Comparison of ENCODE assay signal across 18 mouse cellular contexts in genomic region chr10:94382618-94383017, GRCm38 (mm10).
DNase-seq lines count a peak whose midpoint lies in the region; ATAC-seq and TF ChIP-seq lines count a peak whose summit lies in the region.
"Had no signal": no experiment of that assay in that cellular context is flagged by ENCODE, and none has a peak within 500 bp of the region (broad histone marks: within the 10 kb centered on the region; RNA-seq: fewer than 3 reads in every experiment).

No protein-coding gene starts in this region.

- H3K79me2 ChIP-seq in CH12.LX (replicated peaks; ENCODE audit: control insufficient read depth, extremely low read depth, insufficient read depth, poor library complexity, severe bottlenecking), result peaks cover 93% of the 10 kb centered on the region

- no peaks in the 10 kb centered on the region for H3K27me3 ChIP-seq in midbrain, embryonic 15.5 days (replicated peaks)
- H3K27me3 ChIP-seq in midbrain, embryonic 10.5 days (ENCODE audit: low read depth, poor library complexity, severe bottlenecking), result no peaks in the 10 kb centered on the region
- H3K27me3 ChIP-seq in CH12.LX (replicated peaks), result no peaks in the 10 kb centered on the region
- H3K27me3 ChIP-seq: embryonic facial prominence, embryonic 13.5 days; forebrain, embryonic 12.5 days; heart, embryonic 12.5 days; hindbrain, embryonic 15.5 days had no signal

- TF ChIP-seq RAD21 in CH12.LX (IDR thresholded peaks at IDR 0.05; ENCODE audit: low read depth, low read length), result no peak

- H3K27ac ChIP-seq in left cerebral cortex, adult 2 months, result peak overlapping the region; percentile 47; the same call in 1 of the 2 replicates
- H3K27ac ChIP-seq in midbrain, embryonic 15.5 days, result peak overlapping the region; percentile 14; the same call in 1 of the 2 replicates
- no peak overlapping the region for H3K27ac ChIP-seq in midbrain, embryonic 10.5 days (replicated peaks)
- peak overlapping the region; percentile 94 for H3K27ac ChIP-seq in CH12.LX (ENCODE audit: insufficient read depth, low read depth)
- H3K27ac ChIP-seq: embryonic facial prominence, embryonic 13.5 days; forebrain, embryonic 12.5 days; hindbrain, embryonic 15.5 days had no signal

- H3K4me1 ChIP-seq in midbrain, embryonic 15.5 days, result peaks cover 23% of the 10 kb centered on the region
- H3K4me1 ChIP-seq in midbrain, embryonic 10.5 days, result peaks cover 21% of the 10 kb centered on the region
- peaks cover 38 to 52% of the 10 kb centered on the region in 2 experiments for H3K4me1 ChIP-seq in CH12.LX (ENCODE audit: control insufficient read depth in 1 of 2, insufficient read depth in 2 of 2)

- peak; percentile 41; the same call in 1 of the 2 replicates for TF ChIP-seq EP300 in CH12.LX (IDR thresholded peaks at IDR 0.05; ENCODE audit: low read length)

- no peak overlapping the region for H3K9ac ChIP-seq in midbrain, embryonic 15.5 days
- peak overlapping the region; percentile 24; the same call in 1 of the 2 replicates for H3K9ac ChIP-seq in CH12.LX (ENCODE audit: insufficient read depth, low read depth)
- H3K9ac ChIP-seq: embryonic facial prominence, embryonic 13.5 days; forebrain, embryonic 12.5 days; heart, embryonic 12.5 days; hindbrain, embryonic 15.5 days had no signal

- TF ChIP-seq CTCF in left cerebral cortex, adult 2 months (IDR thresholded peaks at IDR 0.05), result no peak
- TF ChIP-seq CTCF in CH12.LX (conservative IDR thresholded peaks at IDR 0.05 in 1 of 2, IDR thresholded peaks at IDR 0.05 in 1 of 2; ENCODE audit: low read depth in 2 of 2, low read length in 2 of 2), result no peak
- TF ChIP-seq CTCF in brain, embryonic 14.5 days (IDR thresholded peaks at IDR 0.05; ENCODE audit: borderline replicate concordance, extremely low read depth, insufficient read depth, insufficient read length), result no peak

- 0 out of 2 replicates have a peak, but pooled peaks have one; percentile 12 for TF ChIP-seq POLR2A in CH12.LX (IDR thresholded peaks at IDR 0.05; ENCODE audit: low read depth, low read length)
- TF ChIP-seq POLR2A in brain, embryonic 14.5 days (IDR thresholded peaks at IDR 0.05; ENCODE audit: borderline replicate concordance, extremely low read depth, insufficient read depth, insufficient read length, poor library complexity, severe bottlenecking), result no peak

- no peak for DNase-seq in left cerebral cortex, adult 2 months (ENCODE audit: extremely low spot score in 1 of 2, low spot score in 2 of 2)
- no peak for DNase-seq in left cerebral cortex, adult 18-20 months (ENCODE audit: low spot score in 2 of 2)
- no peak for DNase-seq in midbrain, embryonic 10.5 days (ENCODE audit: low spot score)
- peak; percentile 59 for DNase-seq in CH12.LX (ENCODE audit: extremely low read depth)
- DNase-seq in brain, embryonic 14.5 days (ENCODE audit: low read depth), result peak; percentile 49
- DNase-seq: adrenal gland, adult 8-10 months; adrenal gland, postnatal 36 days; cerebellum, adult 11-12 months; cerebellum, adult 9-10 months; gastrocnemius, postnatal 14 days had no signal

- in situ Hi-C loops in CH12.LX (cut with MboI; ENCODE audit: low pct_ligation_motif_present, low pct_unique_long_range_greater_than_20kb, low sequenced_read_pairs), result no loop called here

- ATAC-seq in midbrain, embryonic 15.5 days (replicated peaks), result no peak
- no peak for ATAC-seq in granulocyte monocyte progenitor cell, adult 5-6 weeks (replicated peaks; ENCODE audit: poor library complexity, severe bottlenecking)
- ATAC-seq: forebrain, embryonic 16.5 days had no signal

- 56% methylated on average over 14 of the region's 14 CpGs for WGBS in midbrain, embryonic 15.5 days
- WGBS in midbrain, embryonic 10.5 days, result 91% methylated on average over 14 of the region's 14 CpGs

- H3K4me2 ChIP-seq in midbrain, embryonic 15.5 days, result no peak overlapping the region
- peak overlapping the region; percentile 77 for H3K4me2 ChIP-seq in CH12.LX (ENCODE audit: insufficient read depth, low read depth, poor library complexity, severe bottlenecking)
- H3K4me2 ChIP-seq: embryonic facial prominence, embryonic 13.5 days; forebrain, embryonic 12.5 days; heart, embryonic 12.5 days; hindbrain, embryonic 15.5 days had no signal

- H3K36me3 ChIP-seq in midbrain, embryonic 15.5 days (replicated peaks), result no peaks in the 10 kb centered on the region
- H3K36me3 ChIP-seq in midbrain, embryonic 10.5 days, result no peaks in the 10 kb centered on the region
- peaks cover 56 to 85% of the 10 kb centered on the region in 2 experiments for H3K36me3 ChIP-seq in CH12.LX (replicated peaks in 1 of 2; ENCODE audit: control insufficient read depth in 1 of 2, insufficient read depth in 1 of 2, low read length in 1 of 2)
- H3K36me3 ChIP-seq: embryonic facial prominence, embryonic 13.5 days; forebrain, embryonic 12.5 days; G1E; heart, embryonic 12.5 days; hindbrain, embryonic 15.5 days had no signal

- H3K9me3 ChIP-seq in midbrain, embryonic 15.5 days, result 0 out of 2 replicates have a peak, but pooled peaks cover 11% of the 10 kb centered on the region
- H3K9me3 ChIP-seq in midbrain, embryonic 10.5 days (replicated peaks), result peaks cover 22% of the 10 kb centered on the region
- peaks cover 21% of the 10 kb centered on the region for H3K9me3 ChIP-seq in CH12.LX (replicated peaks; ENCODE audit: low read length)
- H3K9me3 ChIP-seq: G1E had no signal

- H3K4me3 ChIP-seq in left cerebral cortex, adult 2 months, result no peak overlapping the region
- no peak overlapping the region for H3K4me3 ChIP-seq in midbrain, embryonic 15.5 days
- H3K4me3 ChIP-seq in midbrain, embryonic 10.5 days, result no peak overlapping the region
- peak overlapping the region in 2 of 3 experiments; percentile 4 to 7 for H3K4me3 ChIP-seq in CH12.LX (replicated peaks in 1 of 3; ENCODE audit: low read depth in 2 of 3, low read length in 2 of 3, poor library complexity in 1 of 3)
- H3K4me3 ChIP-seq: embryonic facial prominence, embryonic 13.5 days; forebrain, embryonic 12.5 days; heart, embryonic 12.5 days; hindbrain, embryonic 15.5 days had no signal

- dilution Hi-C loops in CH12.LX (cut with MboI; ENCODE audit: extremely low pct_ligation_motif_present, extremely low pct_unique_long_range_greater_than_20kb, low sequenced_read_pairs), result no loop called here

- intact Hi-C loops in left cerebral cortex, adult 2 months (cut with DNase I), result no loop called here

TF ChIP-seq in CH12.LX, 34 proteins besides CTCF, POLR2A, EP300 and RAD21 (continues in another document):
- no peak for TF ChIP-seq USF1 (IDR thresholded peaks at IDR 0.05; ENCODE audit: low read depth, low read length)
- TF ChIP-seq TCF12 (IDR thresholded peaks at IDR 0.05; ENCODE audit: low read depth, low read length), result no peak
- TF ChIP-seq JUND (conservative IDR thresholded peaks at IDR 0.05; ENCODE audit: low read depth, low read length), result no peak
- TF ChIP-seq ETS1 (conservative IDR thresholded peaks at IDR 0.05; ENCODE audit: low read depth, low read length), result peak; percentile 51
- peak; percentile 57 for TF ChIP-seq IRF4 (IDR thresholded peaks at IDR 0.05; ENCODE audit: low read depth, low read length)
- peak; percentile 55; the same call in 1 of the 2 replicates for TF ChIP-seq MAZ (IDR thresholded peaks at IDR 0.05; ENCODE audit: low read depth, low read length)
- no peak for TF ChIP-seq ZC3H11A (IDR thresholded peaks at IDR 0.05; ENCODE audit: low read depth, low read length)
- TF ChIP-seq MAX (IDR thresholded peaks at IDR 0.05; ENCODE audit: low read length), result peak; percentile 58; the same call in 1 of the 2 replicates
- 0 out of 2 replicates have a peak, but pooled peaks have one; percentile 32 for TF ChIP-seq ZMIZ1 (IDR thresholded peaks at IDR 0.05; ENCODE audit: low read depth, low read length)
- peak; percentile 62 for TF ChIP-seq BHLHE40 (IDR thresholded peaks at IDR 0.05; ENCODE audit: low read depth, low read length)
- peak; percentile 69; the same call in 1 of the 2 replicates for TF ChIP-seq MYC (IDR thresholded peaks at IDR 0.05; ENCODE audit: low read depth, low read length)
- peak; percentile 56; the same call in 1 of the 2 replicates for TF ChIP-seq MXI1 (IDR thresholded peaks at IDR 0.05; ENCODE audit: low read depth, low read length)
- TF ChIP-seq MEF2A (IDR thresholded peaks at IDR 0.05; ENCODE audit: borderline replicate concordance, low read depth, low read length), result 0 out of 2 replicates have a peak, but pooled peaks have one; percentile 37
- TF ChIP-seq E2F4 (IDR thresholded peaks at IDR 0.05; ENCODE audit: insufficient replicate concordance, low read depth, low read length), result no peak
- TF ChIP-seq TBP (conservative IDR thresholded peaks at IDR 0.05; ENCODE audit: low read depth, low read length), result no peak
- no peak for TF ChIP-seq GABPA (IDR thresholded peaks at IDR 0.05; ENCODE audit: insufficient replicate concordance, low read depth, low read length)
- no peak for TF ChIP-seq KAT2A (IDR thresholded peaks at IDR 0.05; ENCODE audit: insufficient replicate concordance, low read length)
- no peak for TF ChIP-seq CHD2 (IDR thresholded peaks at IDR 0.05; ENCODE audit: low read length)
- no peak for TF ChIP-seq PAX5 (IDR thresholded peaks at IDR 0.05; ENCODE audit: low read length)
- TF ChIP-seq SMC3 (IDR thresholded peaks at IDR 0.05; ENCODE audit: low read depth, low read length), result no peak
- TF ChIP-seq NELFE (IDR thresholded peaks at IDR 0.05; ENCODE audit: low read depth, low read length), result no peak
- 0 out of 2 replicates have a peak, but pooled peaks have one; percentile 25 for TF ChIP-seq POLR2AphosphoS2 (IDR thresholded peaks at IDR 0.05; ENCODE audit: low read depth, low read length)
- peak; percentile 69; the same call in 1 of the 2 replicates for TF ChIP-seq SIN3A (IDR thresholded peaks at IDR 0.05; ENCODE audit: low read length)
- TF ChIP-seq USF2 (conservative IDR thresholded peaks at IDR 0.05; ENCODE audit: low read depth, low read length), result no peak
- TF ChIP-seq JUN (IDR thresholded peaks at IDR 0.05; ENCODE audit: insufficient read depth, low read depth, low read length), result no peak
- no peak for TF ChIP-seq ELF1 (IDR thresholded peaks at IDR 0.05; ENCODE audit: low read depth, low read length)
- no peak; the same call in 1 of the 2 replicates for TF ChIP-seq CHD1 (IDR thresholded peaks at IDR 0.05; ENCODE audit: low read depth, low read length)
- TF ChIP-seq RCOR1 (conservative IDR thresholded peaks at IDR 0.05; ENCODE audit: low read depth, low read length), result peak; percentile 62; the same call in 1 of the 2 replicates
- TF ChIP-seq ZKSCAN1 (IDR thresholded peaks at IDR 0.05; ENCODE audit: borderline replicate concordance, low read depth, low read length), result no peak
- no peak for TF ChIP-seq NRF1 (IDR thresholded peaks at IDR 0.05; ENCODE audit: low read depth, low read length)
- no peak for TF ChIP-seq HCFC1 (IDR thresholded peaks at IDR 0.05; ENCODE audit: low read depth, low read length)
- no peak for TF ChIP-seq UBTF (IDR thresholded peaks at IDR 0.05; ENCODE audit: low read depth, low read length)
- no peak for TF ChIP-seq ZNF384 (IDR thresholded peaks at IDR 0.05; ENCODE audit: low read depth, low read length)

Comparison
In these comparisons a context has a peak if more than half of its experiments do, and no peak if none do; other contexts are left out.
1. DNase-seq: peak in CH12.LX (single experiment) and brain, embryonic 14.5 days (single experiment); none in left cerebral cortex, adult 2 months (0 of 2), left cerebral cortex, adult 18-20 months (0 of 2) and midbrain, embryonic 10.5 days (single experiment).
2. H3K4me3 ChIP-seq: peak in CH12.LX (2 of 3); none in left cerebral cortex, adult 2 months (single experiment), midbrain, embryonic 15.5 days (single experiment) and midbrain, embryonic 10.5 days (single experiment).